In genomic region chr2:129296086-129296485, GRCm38 (mm10) we compare ENCODE assay signal across 9 mouse cellular contexts. TPM values are rescaled to one million over a fixed set of nuclear protein-coding genes. Genes with fewer than 3 reads are reported as not detected.
DNase-seq lines count a peak whose midpoint lies in the region; ATAC-seq and TF ChIP-seq lines count a peak whose summit lies in the region.
"Had no signal": no experiment of that assay in that cellular context is flagged by ENCODE, and none has a peak within 500 bp of the region (broad histone marks: within the 10 kb centered on the region; RNA-seq: fewer than 3 reads in every experiment).

No protein-coding gene starts in this region.

- ATAC-seq in limb, embryonic 15.5 days (ENCODE audit: insufficient number of reproducible peaks, low FRiP score, low TSS enrichment, low read depth): no peak

- peak overlapping the region; percentile 31 for H3K4me3 ChIP-seq in thymus, adult 2 months (ENCODE audit: control insufficient read depth, insufficient read depth, low read length)
- H3K4me3 ChIP-seq in limb, embryonic 15.5 days: peak overlapping the region; percentile 91

- peaks cover 10% of the 10 kb centered on the region for H3K4me1 ChIP-seq in thymus, adult 2 months (replicated peaks; ENCODE audit: control insufficient read depth, insufficient read depth, low read length)
- H3K4me1 ChIP-seq in limb, embryonic 15.5 days: peaks cover 19% of the 10 kb centered on the region

- H3K27me3 ChIP-seq in thymus, adult 2 months (ENCODE audit: control insufficient read depth, insufficient read depth, low read length): no peaks in the 10 kb centered on the region
- 0 out of 2 replicates have a peak, but pooled peaks cover 5% of the 10 kb centered on the region for H3K27me3 ChIP-seq in limb, embryonic 15.5 days

- DNase-seq in embryo, embryonic 10 days (ENCODE audit: low spot score): peak; percentile 11
- no peak for DNase-seq in embryo, embryonic 9.5 days (ENCODE audit: extremely low spot score)
- DNase-seq in thymus, adult 2 months: no peak
- DNase-seq in thymus, postnatal 14 days: no peak
- no peak for DNase-seq in urinary bladder, postnatal 36 days (ENCODE audit: low spot score in 2 of 2)
- DNase-seq in cerebellum, postnatal 14 days: no peak
- no peak for DNase-seq in layer of hippocampus, adult 9-10 months (ENCODE audit: low spot score)

- peak overlapping the region; percentile 79; the same call in 1 of the 2 replicates for H3K9ac ChIP-seq in limb, embryonic 15.5 days

- H3K9me3 ChIP-seq in limb, embryonic 15.5 days: no peaks in the 10 kb centered on the region

- 0 out of 2 replicates have a peak, but pooled peaks cover 2% of the 10 kb centered on the region for H3K36me3 ChIP-seq in thymus, adult 2 months (ENCODE audit: control insufficient read depth, insufficient read depth, low read length)
- H3K36me3 ChIP-seq in limb, embryonic 15.5 days: peaks cover 3% of the 10 kb centered on the region; the same call in 1 of the 2 replicates

- H3K27ac ChIP-seq in thymus, adult 2 months (ENCODE audit: control insufficient read depth, insufficient read depth, low read length): no peak overlapping the region
- no peak overlapping the region for H3K27ac ChIP-seq in limb, embryonic 15.5 days
- H3K27ac ChIP-seq: left cerebral cortex, adult 2 months had no signal

- 82% methylated on average over 5 of the region's 5 CpGs for WGBS in thymus, adult 2 months
- WGBS in limb, embryonic 15.5 days: 66% methylated on average over 5 of the region's 5 CpGs

- H3K4me2 ChIP-seq in limb, embryonic 15.5 days: peak overlapping the region; percentile 86

- no peak for TF ChIP-seq POLR2A in thymus, adult 2 months (IDR thresholded peaks at IDR 0.05; ENCODE audit: control insufficient read depth, extremely low read depth, insufficient read depth, low read length, poor library complexity)

- no peak for TF ChIP-seq CTCF in thymus, adult 2 months (IDR thresholded peaks at IDR 0.05; ENCODE audit: borderline replicate concordance, control insufficient read depth, extremely low read depth, insufficient read depth, low read length, poor library complexity)

RNA-seq across cellular contexts. Expression of gene Ckap2l, which starts 0.9 kb away (rescaled TPM):
- 5.1 and 7.5 TPM in 2 replicates for polyA plus RNA-seq in thymus, adult 2 months (2012; rRNA removed)
- polyA plus RNA-seq in limb, embryonic 15.5 days (2015; fragmentation: Nextera tagmentation; extraction: Ambion mirVana): 37.0 and 40.7 TPM in 2 replicates

RNA-seq across cellular contexts. Expression of gene Il1a, which starts 13.7 kb away (rescaled TPM):
- 1.1 and 1.5 TPM in 2 replicates for polyA plus RNA-seq in thymus, adult 2 months (2012; rRNA removed)
- polyA plus RNA-seq in limb, embryonic 15.5 days (2015; fragmentation: Nextera tagmentation; extraction: Ambion mirVana): 0.20 and 0.29 TPM in 2 replicates
